Mouse (Mus musculus): Measurements from ENCODE around the gene Nemp2.
"Not testable (repeated sequence)": the region's sequence is repeated elsewhere in the genome, so short reads cannot be mapped to it uniquely, and the experiment has no call there.

The Nemp2 gene

DNA sequence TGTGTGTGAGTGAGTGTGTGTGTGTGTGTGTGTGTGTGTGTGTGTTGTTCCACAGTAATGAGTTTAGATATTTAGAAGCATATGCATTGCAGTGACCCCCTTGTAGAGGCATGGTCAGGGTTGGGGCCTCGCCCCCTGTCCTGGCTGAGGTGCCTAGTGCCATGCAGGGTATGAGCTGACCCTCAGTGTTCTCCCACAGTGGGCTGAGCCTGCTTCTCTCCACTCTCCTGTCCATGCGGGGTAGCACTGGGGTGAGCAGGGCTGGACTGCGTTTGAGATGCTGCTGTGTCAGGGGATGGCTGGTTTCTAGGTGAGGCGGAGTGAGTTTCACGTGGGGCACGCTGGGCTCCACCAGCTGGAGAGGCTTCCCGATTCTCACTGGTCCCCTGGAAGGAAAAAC lies 27.7 kb downstream of the Nemp2 start:
- no peak for DNase-seq

DNA sequence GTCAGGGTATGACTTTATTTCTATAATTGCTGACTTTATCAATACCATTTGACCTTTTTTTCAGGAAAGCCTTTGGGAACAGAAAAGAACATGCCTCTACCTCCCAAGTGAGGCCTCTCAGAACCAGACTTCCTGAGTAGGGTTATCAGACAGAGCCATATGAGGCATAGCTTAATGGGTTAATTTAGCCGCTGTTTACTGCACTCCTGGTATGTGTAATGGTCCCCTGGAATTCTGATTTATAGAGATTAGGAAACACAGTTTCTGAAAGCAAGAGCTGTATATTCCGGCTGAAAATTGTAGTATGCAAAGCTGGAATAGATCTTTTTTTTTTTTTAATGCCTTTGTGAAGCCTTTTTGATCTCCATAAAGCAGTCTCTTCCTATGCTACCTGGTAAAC lies 29.8 kb downstream of the Nemp2 start:
- no peak for DNase-seq

DNA sequence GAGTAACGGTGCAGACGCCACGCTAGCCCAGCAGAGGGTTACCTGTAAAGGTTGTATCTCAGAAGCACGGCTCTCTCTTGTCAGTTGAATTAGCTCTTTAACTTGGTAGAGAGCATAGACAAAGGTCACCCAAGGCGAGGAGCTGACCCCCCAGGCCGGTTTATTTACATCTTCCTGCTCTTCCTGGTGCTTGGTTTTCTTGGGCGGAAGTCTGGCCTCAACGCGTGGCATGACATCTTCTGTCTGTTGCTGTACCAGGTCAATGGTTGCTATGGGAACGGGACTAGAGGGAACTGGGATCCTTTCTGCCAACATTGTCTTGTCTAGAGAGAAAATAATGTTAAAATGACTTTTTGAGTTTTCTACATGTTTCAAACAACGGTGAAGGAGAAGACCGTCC lies 30.3 kb downstream of the Nemp2 start:
- DNase-seq = no peak

DNA sequence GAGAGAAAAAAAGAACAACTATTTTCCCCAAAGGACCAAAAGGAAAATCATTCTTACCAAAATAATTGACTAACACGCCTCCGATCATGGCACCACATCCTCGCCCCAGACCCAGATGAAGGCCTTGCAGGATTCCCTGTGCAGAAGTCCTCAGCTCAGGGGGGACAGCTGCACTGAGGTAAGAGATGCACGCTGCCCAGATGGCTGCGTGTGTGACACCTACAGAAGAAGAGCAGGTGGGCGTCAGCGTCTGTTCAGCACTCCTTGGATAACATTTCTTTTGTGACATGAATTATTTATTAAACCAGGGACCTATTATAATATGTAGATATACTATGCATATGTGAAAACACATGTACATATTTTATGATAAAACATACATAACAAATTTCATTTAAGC lies 32.7 kb downstream of the Nemp2 start:
- no peak for DNase-seq

DNA sequence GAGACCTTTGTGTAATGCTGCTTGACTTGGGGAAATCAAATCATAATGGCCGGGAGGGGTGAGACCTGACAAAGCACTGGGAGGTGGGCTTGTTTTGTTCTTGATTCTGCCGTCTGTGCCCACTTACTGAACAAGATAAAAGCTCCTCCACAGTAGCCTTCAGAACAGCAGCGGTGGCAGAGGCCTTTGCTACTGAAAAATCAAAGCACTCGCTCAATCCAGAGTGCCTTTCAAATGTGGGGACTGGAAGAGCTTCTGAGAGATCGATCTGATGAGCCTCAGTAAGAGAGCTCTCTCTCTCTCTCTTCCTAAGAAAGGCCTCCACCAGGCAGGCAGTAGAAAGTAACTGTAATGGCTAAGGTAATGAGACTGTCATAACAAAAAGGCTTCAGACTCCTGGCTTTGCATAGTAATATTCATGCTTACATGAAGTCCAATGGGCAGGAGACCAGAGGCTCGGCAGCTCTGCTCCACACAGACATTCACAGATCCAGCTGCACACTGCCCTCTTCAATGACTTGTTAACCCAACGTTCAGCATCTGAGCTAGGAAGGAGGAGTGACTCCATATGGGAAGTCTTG lies 38.3 kb downstream of the Nemp2 start:
- DNase-seq = no peak

DNA sequence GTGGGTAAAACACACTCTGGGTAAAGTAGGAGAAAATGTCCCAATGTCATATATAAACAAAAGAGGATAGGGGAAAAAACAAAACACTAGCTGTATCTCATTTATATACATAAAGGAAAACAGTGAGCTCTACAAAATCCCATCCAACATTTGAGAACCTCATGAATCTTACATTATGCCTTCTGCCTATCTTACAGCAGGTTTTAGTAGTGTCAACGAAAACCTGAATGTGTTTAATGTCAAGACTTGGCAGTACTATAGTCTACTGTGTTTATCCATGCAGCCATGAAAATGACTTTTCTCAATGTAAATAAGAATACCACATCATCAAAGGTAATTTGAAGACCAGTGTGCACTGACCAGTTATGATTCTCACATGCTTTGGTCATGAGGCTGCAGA lies 39.4 kb downstream of the Nemp2 start:
- no peak for DNase-seq

DNA sequence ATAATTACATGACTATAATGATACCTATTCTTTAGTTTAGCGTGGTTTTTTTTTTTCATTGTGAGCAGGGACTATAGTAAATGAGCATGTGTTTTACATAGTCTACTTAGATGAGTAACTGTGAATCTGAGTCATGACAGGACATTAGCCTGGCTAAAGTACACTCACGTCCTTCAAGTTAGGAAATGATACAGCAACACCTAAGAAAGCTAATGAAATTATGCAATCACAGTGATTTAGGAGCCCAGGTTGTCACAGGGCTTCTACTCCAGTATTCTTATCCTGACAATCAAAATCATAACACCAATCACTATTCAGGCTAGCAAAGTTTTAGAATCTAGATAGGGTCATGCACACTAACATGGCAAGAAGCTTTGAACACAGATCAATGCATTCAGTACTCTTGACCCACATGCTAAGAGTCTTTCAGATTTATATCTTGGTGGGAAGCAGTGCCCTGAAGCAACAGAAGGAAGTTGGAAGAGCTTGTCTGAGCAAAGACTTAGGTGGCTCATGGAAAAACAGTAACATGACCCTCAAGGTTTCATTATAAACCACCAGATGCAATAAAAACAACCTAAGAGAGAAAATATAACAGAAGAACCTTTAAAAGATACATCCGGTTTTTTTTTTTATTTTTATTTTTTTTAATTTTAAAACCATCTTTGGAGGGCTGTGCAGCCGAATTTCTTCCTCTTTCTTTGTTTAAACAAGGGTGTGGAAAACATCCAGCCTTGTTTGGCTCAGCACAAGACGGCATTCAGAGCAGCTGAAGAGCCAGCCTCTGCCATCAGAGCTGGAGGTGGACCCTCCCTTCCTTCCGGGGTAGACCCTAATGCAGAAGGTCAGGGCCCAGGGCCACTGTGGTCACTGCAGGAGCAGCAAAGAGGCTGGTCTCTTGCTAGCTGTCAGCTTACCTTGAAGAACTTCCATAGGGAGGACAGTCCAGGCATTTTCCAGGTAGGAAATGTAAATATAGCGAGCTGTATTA lies 45.4 kb downstream of the Nemp2 start:
- no peak for DNase-seq

DNA sequence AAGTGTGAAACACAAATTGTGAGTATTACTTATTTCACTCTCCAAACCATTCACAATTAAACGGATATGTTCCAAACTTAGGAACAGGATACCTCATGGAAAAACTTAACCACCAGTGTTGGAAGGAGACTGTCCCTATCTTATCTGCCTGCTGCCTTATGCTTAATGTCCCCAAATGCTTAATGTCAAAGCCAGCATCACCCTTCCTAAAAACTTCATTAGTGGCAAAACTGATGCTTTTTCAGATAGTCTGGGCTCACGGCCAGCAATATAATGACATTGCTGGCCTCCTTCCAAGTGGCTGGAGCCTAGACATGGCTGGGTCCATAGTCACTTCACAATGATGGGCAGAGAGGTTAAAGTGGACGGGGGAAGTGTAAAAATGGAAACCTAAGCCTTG lies 46.1 kb downstream of the Nemp2 start:
- peak; percentile 56 to 57 for DNase-seq

DNA sequence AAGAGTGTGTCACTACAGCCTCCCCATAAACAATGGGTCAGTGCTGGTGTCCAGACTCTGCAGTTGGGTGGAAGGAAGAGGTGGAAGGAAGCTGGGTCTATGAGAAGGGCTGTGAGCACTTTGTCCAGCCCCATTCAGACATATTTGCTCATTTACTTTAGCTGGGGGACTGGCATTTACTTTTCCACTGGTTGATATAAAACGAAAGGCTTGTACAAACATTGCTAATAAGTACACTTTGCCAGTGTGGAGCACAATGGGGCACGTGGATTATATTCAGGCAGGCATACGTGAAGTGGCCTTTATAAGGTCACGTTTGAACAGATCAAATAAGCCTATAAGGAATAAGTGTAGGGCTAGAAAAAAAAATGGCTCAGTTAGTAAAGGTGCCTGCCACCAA lies 53.0 kb downstream of the Nemp2 start:
- DNase-seq = no peak

DNA sequence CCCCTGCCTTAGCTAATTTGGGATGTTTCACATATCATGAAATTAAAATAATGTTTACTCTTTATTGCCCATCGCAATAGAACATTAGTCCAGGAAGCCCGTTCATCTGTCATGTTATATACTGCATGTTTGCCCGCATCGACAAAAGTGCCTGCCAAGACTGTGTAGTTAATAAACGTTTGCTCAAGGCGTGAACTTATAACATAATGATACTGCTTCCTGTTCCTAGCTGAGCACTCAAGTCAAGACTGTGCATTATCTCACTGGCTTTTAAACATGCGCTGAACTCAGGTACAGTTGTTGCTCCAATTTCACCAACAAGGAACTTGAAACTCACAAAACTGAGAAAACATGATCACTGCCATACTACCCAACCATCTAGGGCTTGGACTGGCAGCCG lies 57.1 kb downstream of the Nemp2 start:
- DNase-seq = no peak

DNA sequence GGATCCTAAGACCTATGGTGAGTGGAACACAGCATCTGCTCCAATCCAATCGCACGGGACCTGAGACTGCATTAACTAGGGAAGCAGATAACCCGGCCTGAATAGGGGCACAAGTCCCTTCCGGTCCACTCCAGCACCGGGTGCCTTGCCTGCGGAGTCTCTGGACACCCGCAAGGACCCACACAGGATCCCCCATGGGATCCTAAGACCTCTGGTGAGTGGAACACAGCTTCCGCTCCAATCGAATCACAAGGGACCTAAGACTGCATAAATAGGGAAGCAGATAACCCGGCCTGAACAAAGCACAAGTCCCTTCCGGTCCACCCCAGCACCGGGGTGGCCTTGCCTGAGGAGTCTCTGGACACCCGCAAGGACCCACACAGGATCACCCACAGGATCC lies 64.0 kb downstream of the Nemp2 start:
- not testable (repeated sequence) for DNase-seq

All from cerebellum, postnatal 36 days (tissue).